Comparison of ENCODE assay signal across 9 mouse cellular contexts in genomic region chr1:53393936-53394760, GRCm38 (mm10). TPM values are rescaled to one million over a fixed set of nuclear protein-coding genes. Genes with fewer than 3 reads are reported as not detected.
DNase-seq lines count a peak whose midpoint lies in the region; ATAC-seq lines count a peak whose summit lies in the region.
"Not testable (repeated sequence)": the region's sequence is repeated elsewhere in the genome, so short reads cannot be mapped to it uniquely, and the experiment has no call there.
"Had no signal": no experiment of that assay in that cellular context is flagged by ENCODE, and none has a peak within 500 bp of the region (broad histone marks: within the 10 kb centered on the region; RNA-seq: fewer than 3 reads in every experiment).

No protein-coding gene starts in this region.

- H3K27ac ChIP-seq in forebrain, embryonic 12.5 days; hindbrain, embryonic 13.5 days; neural tube, embryonic 15.5 days (replicated peaks): not testable (repeated sequence)
- H3K27ac ChIP-seq in limb, embryonic 15.5 days: peak overlapping the region; percentile 63

- H3K4me2 ChIP-seq in forebrain, embryonic 12.5 days: peak overlapping the region; percentile 21
- 0 out of 2 replicates have a peak overlapping the region, but pooled peaks have one; percentile 10 for H3K4me2 ChIP-seq in hindbrain, embryonic 13.5 days
- H3K4me2 ChIP-seq in limb, embryonic 15.5 days: peak overlapping the region; percentile 35
- H3K4me2 ChIP-seq in neural tube, embryonic 15.5 days: peak overlapping the region; percentile 39

- 33% methylated on average over 21 of the region's 21 CpGs for WGBS in forebrain, embryonic 12.5 days
- 41% methylated on average over 21 of the region's 21 CpGs for WGBS in hindbrain, embryonic 13.5 days
- WGBS in limb, embryonic 15.5 days: 26% methylated on average over 21 of the region's 21 CpGs
- WGBS in neural tube, embryonic 15.5 days: 39% methylated on average over 21 of the region's 21 CpGs

- peak; percentile 3 for DNase-seq in cerebellum, adult 8-10 months
- DNase-seq in heart, adult 8-10 months (ENCODE audit: low spot score): peak; percentile 2
- DNase-seq in layer of hippocampus, adult 11-12 months (ENCODE audit: low spot score): peak; percentile 3
- DNase-seq in testis, postnatal 10 days (ENCODE audit: low spot score): peak; percentile 39

- not testable (repeated sequence) for H3K4me3 ChIP-seq in forebrain, embryonic 12.5 days (replicated peaks); hindbrain, embryonic 13.5 days; neural tube, embryonic 15.5 days (replicated peaks)
- H3K4me3 ChIP-seq in limb, embryonic 15.5 days: peak overlapping the region; percentile 23

- H3K27me3 ChIP-seq in forebrain, embryonic 12.5 days; hindbrain, embryonic 13.5 days; limb, embryonic 15.5 days; neural tube, embryonic 15.5 days (replicated peaks): not testable (repeated sequence)

- ATAC-seq in forebrain, embryonic 12.5 days (ENCODE audit: low FRiP score); hindbrain, embryonic 13.5 days (ENCODE audit: low FRiP score); limb, embryonic 15.5 days (ENCODE audit: insufficient number of reproducible peaks, low FRiP score, low TSS enrichment, low read depth); neural tube, embryonic 15.5 days (ENCODE audit: low FRiP score): not testable (repeated sequence)

- not testable (repeated sequence) for H3K36me3 ChIP-seq in forebrain, embryonic 12.5 days (replicated peaks); hindbrain, embryonic 13.5 days; limb, embryonic 15.5 days; neural tube, embryonic 15.5 days

- H3K4me1 ChIP-seq in forebrain, embryonic 12.5 days; hindbrain, embryonic 13.5 days (replicated peaks); limb, embryonic 15.5 days; neural tube, embryonic 15.5 days: not testable (repeated sequence)

- not testable (repeated sequence) for H3K9ac ChIP-seq in forebrain, embryonic 12.5 days; hindbrain, embryonic 13.5 days; limb, embryonic 15.5 days; neural tube, embryonic 15.5 days (replicated peaks)

- not testable (repeated sequence) for H3K9me3 ChIP-seq in forebrain, embryonic 12.5 days; hindbrain, embryonic 13.5 days; limb, embryonic 15.5 days; neural tube, embryonic 15.5 days (replicated peaks)

RNA-seq across cellular contexts. Expression of gene Asnsd1, which starts 41.6 kb away (rescaled TPM):
- 91.9 and 95.3 TPM in 2 replicates for polyA plus RNA-seq in forebrain, embryonic 12.5 days (2016; fragmentation: Nextera tagmentation; extraction: Ambion mirVana)
- total RNA-seq in heart, adult 8-10 months (2022): 10 to 100 TPM; 52.9 to 61.2 (median 57.3) TPM
- 63.0 and 64.4 TPM in 2 replicates for polyA plus RNA-seq in hindbrain, embryonic 13.5 days (2015; fragmentation: Nextera tagmentation; extraction: Ambion mirVana)
- 65.3 and 68.2 TPM in 2 replicates for polyA plus RNA-seq in limb, embryonic 15.5 days (2015; fragmentation: Nextera tagmentation; extraction: Ambion mirVana)
- 57.3 and 61.2 TPM in 2 replicates for polyA plus RNA-seq in neural tube, embryonic 15.5 days (2015; fragmentation: Nextera tagmentation; extraction: Ambion mirVana)

RNA-seq across cellular contexts. Expression of gene Gm28551, which starts 41.7 kb away (rescaled TPM):
- polyA plus RNA-seq in forebrain, embryonic 12.5 days (2016; fragmentation: Nextera tagmentation; extraction: Ambion mirVana): 0.95 and 1.5 TPM in 2 replicates
- under 1 TPM in 1 of 4 experiments, not detected in 3; 0.25 TPM for total RNA-seq in heart, adult 8-10 months (2022)
- 1.8 and 1.9 TPM in 2 replicates for polyA plus RNA-seq in hindbrain, embryonic 13.5 days (2015; fragmentation: Nextera tagmentation; extraction: Ambion mirVana)
- polyA plus RNA-seq in limb, embryonic 15.5 days (2015; fragmentation: Nextera tagmentation; extraction: Ambion mirVana): 0.61 and 0.73 TPM in 2 replicates
- 2.3 and 3.1 TPM in 2 replicates for polyA plus RNA-seq in neural tube, embryonic 15.5 days (2015; fragmentation: Nextera tagmentation; extraction: Ambion mirVana)
- total RNA-seq: hematopoietic stem cell, adult 5-6 weeks had no signal

RNA-seq across cellular contexts. Expression of gene Asdurf, which starts 41.7 kb away (rescaled TPM):
- not detected in 2 replicates for polyA plus RNA-seq in forebrain, embryonic 12.5 days (2016; fragmentation: Nextera tagmentation; extraction: Ambion mirVana)
- 1 to 10 TPM in 3 of 4 experiments, not detected in 1; 1.3 to 9.5 (median 3.5) TPM for total RNA-seq in heart, adult 8-10 months (2022)
- polyA plus RNA-seq in hindbrain, embryonic 13.5 days (2015; fragmentation: Nextera tagmentation; extraction: Ambion mirVana): 4.8 and 14.4 TPM in 2 replicates
- 10.5 TPM in 1 of 2 replicates, not detected in the other for polyA plus RNA-seq in limb, embryonic 15.5 days (2015; fragmentation: Nextera tagmentation; extraction: Ambion mirVana)
- polyA plus RNA-seq in neural tube, embryonic 15.5 days (2015; fragmentation: Nextera tagmentation; extraction: Ambion mirVana): 8.9 and 12.0 TPM in 2 replicates
